Mouse (Mus musculus): ENCODE measurements at regions not wholly inside any gene's neighbourhood (a gene's known extent, or its start where the extent isn't known, plus 50 kb on each side); places are given as distances from the start of the nearest gene placed in this dataset.
A peak's percentile ranks its signal among the peaks of the same experiment; 100 is the strongest.

GRCm38 (mm10) chr3:50619061-50619460 is 175.6 kb upstream of the Slc7a11 start:
- H3K4me2 ChIP-seq (ENCODE audit: low read depth, low read length) = no peak overlapping the region
- no peak for TF ChIP-seq CTCF (IDR thresholded peaks at IDR 0.05; ENCODE audit: low read depth)
- WGBS = 77% methylated on average over 6 of the region's 6 CpGs
- H3K4me3 ChIP-seq (ENCODE audit: low read length) = no peak overlapping the region
- H3K9me3 ChIP-seq (ENCODE audit: low read length) = no peaks in the 10 kb centered on the region
- no peak for ATAC-seq
- no peaks in the 10 kb centered on the region for H3K36me3 ChIP-seq (ENCODE audit: insufficient read depth, low read length)
- H3K27me3 ChIP-seq (ENCODE audit: insufficient read depth, low read length) = no peaks in the 10 kb centered on the region
- no peak overlapping the region for H3K27ac ChIP-seq
- H3K4me1 ChIP-seq (ENCODE audit: insufficient read depth, low read length) = no peaks in the 10 kb centered on the region
- DNase-seq (ENCODE audit: low spot score) = no peak
- no peak overlapping the region for H3K9ac ChIP-seq (replicated peaks; ENCODE audit: low read length)

GRCm38 (mm10) chr3:50615384-50616285 is 172.2 kb upstream of the Slc7a11 start:
- H3K27ac ChIP-seq = no peak overlapping the region
- 85% methylated on average over 8 of the region's 8 CpGs for WGBS
- H3K36me3 ChIP-seq (ENCODE audit: insufficient read depth, low read length) = no peaks in the 10 kb centered on the region
- no peaks in the 10 kb centered on the region for H3K4me1 ChIP-seq (ENCODE audit: insufficient read depth, low read length)
- H3K9ac ChIP-seq (replicated peaks; ENCODE audit: low read length) = no peak overlapping the region
- no peaks in the 10 kb centered on the region for H3K27me3 ChIP-seq (ENCODE audit: insufficient read depth, low read length)
- TF ChIP-seq CTCF (IDR thresholded peaks at IDR 0.05; ENCODE audit: low read depth) = no peak
- no peak for ATAC-seq
- no peak overlapping the region for H3K4me2 ChIP-seq (ENCODE audit: low read depth, low read length)
- DNase-seq (ENCODE audit: low spot score) = no peak
- H3K9me3 ChIP-seq (ENCODE audit: low read length) = no peaks in the 10 kb centered on the region
- no peak overlapping the region for H3K4me3 ChIP-seq (ENCODE audit: low read length)

- H3K9me3 ChIP-seq (ENCODE audit: low read length) = no peaks in the 10 kb centered on the region
- no peak overlapping the region for H3K4me3 ChIP-seq (ENCODE audit: low read length)
- H3K9ac ChIP-seq (replicated peaks; ENCODE audit: low read length) = no peak overlapping the region
- H3K4me2 ChIP-seq (ENCODE audit: low read depth, low read length) = no peak overlapping the region
- 94% methylated on average over 2 of the region's 2 CpGs for WGBS
- no peak for DNase-seq (ENCODE audit: low spot score)
- no peaks in the 10 kb centered on the region; the same call in 1 of the 2 replicates for H3K4me1 ChIP-seq (ENCODE audit: insufficient read depth, low read length)
- H3K27ac ChIP-seq = no peak overlapping the region
- ATAC-seq = no peak
- TF ChIP-seq CTCF (IDR thresholded peaks at IDR 0.05; ENCODE audit: low read depth) = no peak
- no peaks in the 10 kb centered on the region for H3K27me3 ChIP-seq (ENCODE audit: insufficient read depth, low read length)
- no peaks in the 10 kb centered on the region for H3K36me3 ChIP-seq (ENCODE audit: insufficient read depth, low read length)
Measured at GRCm38 (mm10) chr3:50613011-50613410, 169.6 kb upstream of the Slc7a11 start.

- no peaks in the 10 kb centered on the region for H3K36me3 ChIP-seq (ENCODE audit: insufficient read depth, low read length)
- no peak for TF ChIP-seq CTCF (IDR thresholded peaks at IDR 0.05; ENCODE audit: low read depth)
- H3K9ac ChIP-seq (replicated peaks; ENCODE audit: low read length) = no peak overlapping the region
- DNase-seq (ENCODE audit: low spot score) (peak; percentile 42), ATAC-seq (0 out of 2 replicates have a peak, but pooled peaks have one; percentile 29)
- H3K27ac ChIP-seq = no peak overlapping the region
- H3K4me3 ChIP-seq (ENCODE audit: low read length) = no peak overlapping the region
- no peaks in the 10 kb centered on the region for H3K27me3 ChIP-seq (ENCODE audit: insufficient read depth, low read length)
- H3K4me1 ChIP-seq (ENCODE audit: insufficient read depth, low read length) = peaks cover 4% of the 10 kb centered on the region
- no peaks in the 10 kb centered on the region for H3K9me3 ChIP-seq (ENCODE audit: low read length)
- no peak overlapping the region for H3K4me2 ChIP-seq (ENCODE audit: low read depth, low read length)
- 40% methylated on average over 11 of the region's 11 CpGs for whole genome bisulfite sequencing
Measured at GRCm38 (mm10) chr3:50609341-50610012, 166.1 kb upstream of the Slc7a11 start.

GRCm38 (mm10) chr3:50607736-50608135 is 164.3 kb upstream of the Slc7a11 start:
- no peak for TF ChIP-seq CTCF (IDR thresholded peaks at IDR 0.05; ENCODE audit: low read depth)
- H3K4me2 ChIP-seq (ENCODE audit: low read depth, low read length) = no peak overlapping the region
- ATAC-seq (no peak), DNase-seq (ENCODE audit: low spot score) (no peak)
- no peaks in the 10 kb centered on the region for H3K27me3 ChIP-seq (ENCODE audit: insufficient read depth, low read length)
- H3K36me3 ChIP-seq (ENCODE audit: insufficient read depth, low read length) = no peaks in the 10 kb centered on the region
- no peaks in the 10 kb centered on the region for H3K9me3 ChIP-seq (ENCODE audit: low read length)
- H3K4me1 ChIP-seq (ENCODE audit: insufficient read depth, low read length) = peaks cover 4% of the 10 kb centered on the region
- WGBS = 58% methylated on average over 7 of the region's 7 CpGs
- H3K27ac ChIP-seq = no peak overlapping the region
- H3K4me3 ChIP-seq (ENCODE audit: low read length) = no peak overlapping the region
- H3K9ac ChIP-seq (replicated peaks; ENCODE audit: low read length) = no peak overlapping the region

GRCm38 (mm10) chr3:50606986-50607385 is 163.6 kb upstream of the Slc7a11 start:
- H3K4me2 ChIP-seq (ENCODE audit: low read depth, low read length) = no peak overlapping the region
- ATAC-seq (0 out of 2 replicates have a peak, but pooled peaks have one; percentile 29), DNase-seq (ENCODE audit: low spot score) (peak; percentile 67)
- no peak overlapping the region for H3K4me3 ChIP-seq (ENCODE audit: low read length)
- H3K9ac ChIP-seq (replicated peaks; ENCODE audit: low read length) = no peak overlapping the region
- H3K36me3 ChIP-seq (ENCODE audit: insufficient read depth, low read length) = no peaks in the 10 kb centered on the region
- H3K9me3 ChIP-seq (ENCODE audit: low read length) = no peaks in the 10 kb centered on the region
- H3K27me3 ChIP-seq (ENCODE audit: insufficient read depth, low read length) = no peaks in the 10 kb centered on the region
- no peak for TF ChIP-seq CTCF (IDR thresholded peaks at IDR 0.05; ENCODE audit: low read depth)
- WGBS = 10% methylated on average over 1 of the region's 1 CpGs
- peaks cover 4% of the 10 kb centered on the region for H3K4me1 ChIP-seq (ENCODE audit: insufficient read depth, low read length)
- H3K27ac ChIP-seq = peak overlapping the region; percentile 26; the same call in 1 of the 2 replicates
